Mouse (Mus musculus) regulatory T cell (primary cell): ENCODE results near the gene Gm5767.

ENCODE experiments used
- in situ Hi-C: fragments of 300-600 bp; cut with MboI, MseI; formaldehyde crosslinking; loops from one replicate; pipeline ENCODE4 v1.15.1; 2025; ENCODE audit warnings: high pct_unique_total_duplicates

Gene Gm5767

GRCm38 (mm10) chr16:8680470-8680869 is at the start of gene Gm5767:
Gene Gm5767 (plus strand): TSS chr16:8680770.
- in situ Hi-C loops = loop anchor here (5.0 kb wide), 1 partner anchor 188 kb away; no protein-coding TSS in a partner anchor

DNA sequence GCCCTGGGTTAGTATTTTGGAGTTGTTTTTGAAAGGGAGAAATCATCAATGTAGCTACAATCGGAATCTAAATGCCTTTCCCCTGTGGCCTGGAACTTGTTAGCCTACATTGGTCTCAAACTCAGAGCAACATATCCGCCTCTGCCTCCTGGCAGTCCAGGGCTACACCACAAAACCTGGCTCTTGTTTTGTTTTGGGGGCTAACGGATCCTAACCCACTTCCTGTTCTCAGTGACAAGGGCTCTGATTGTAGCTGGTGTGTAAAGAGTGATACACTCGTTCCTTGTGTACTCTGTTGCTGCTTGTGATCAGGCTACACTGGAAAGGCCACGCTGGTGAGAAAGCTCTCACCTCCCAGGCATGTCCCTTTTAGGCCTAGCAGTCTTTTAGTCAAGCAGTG is 49.1 kb upstream of the Gm5767 start:
- in situ Hi-C loops = no loop called here

- in situ Hi-C loops = no loop called here
These were observed 43.7 kb upstream of the Gm5767 start for GRCm38 (mm10) chr16:8636867-8637216.

DNA sequence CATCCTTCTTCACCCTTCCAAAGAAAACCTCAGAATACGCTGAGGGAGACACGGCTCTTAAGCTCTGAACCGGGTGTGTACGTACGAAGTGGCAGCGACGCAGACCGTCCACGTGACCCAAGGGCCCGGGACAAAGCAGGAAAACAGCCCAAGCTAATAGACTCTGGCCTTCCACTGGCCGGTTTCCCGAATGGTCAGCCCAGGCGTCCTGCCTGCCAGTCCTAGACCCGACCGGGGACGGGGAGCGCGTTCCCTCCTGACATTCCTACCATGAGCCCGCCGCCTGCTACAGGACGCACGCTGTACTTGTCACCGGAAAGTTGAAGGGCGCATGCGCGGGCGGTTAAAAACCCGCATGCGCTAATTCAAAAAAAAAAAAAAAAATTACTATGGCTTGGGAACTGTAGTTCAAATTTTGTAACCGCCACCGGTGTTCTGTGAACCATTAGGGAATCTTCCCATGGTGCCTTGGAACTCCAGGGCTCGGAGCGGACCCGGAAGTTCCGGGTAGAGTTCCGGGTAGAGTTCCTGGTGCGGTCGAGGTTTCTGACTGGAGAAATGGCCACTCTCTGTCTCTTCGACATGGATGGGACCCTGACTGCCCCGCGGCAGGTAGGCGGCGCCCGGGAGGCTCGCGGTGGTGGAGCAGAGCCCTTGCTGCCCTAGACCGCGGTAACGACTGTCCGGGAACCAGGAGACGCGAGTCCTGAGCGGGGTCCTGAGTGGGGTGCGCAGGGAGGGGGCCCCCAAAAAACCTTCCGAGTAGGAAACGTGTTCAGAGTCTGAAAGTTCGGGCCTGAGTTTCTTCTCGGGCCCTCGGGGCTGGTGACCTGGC is 43.1 kb upstream of the Gm5767 start, which contains the start of the genes Pmm2 and Tmem186:
Gene Pmm2 (plus strand): TSS at position 458 of the 835 bp plus-strand sequence.
Gene Tmem186 (minus strand): TSS at position 496 of the 835 bp plus-strand sequence.
- in situ Hi-C loops = no loop called here

GRCm38 (mm10) chr16:8638131-8638530 is 42.4 kb upstream of the Gm5767 start:
- in situ Hi-C loops = no loop called here

- in situ Hi-C loops = no loop called here
These were observed 40.9 kb upstream of the Gm5767 start for GRCm38 (mm10) chr16:8639466-8640191.

- in situ Hi-C loops = no loop called here
These were observed 36.7 kb upstream of the Gm5767 start for GRCm38 (mm10) chr16:8643855-8644254.

DNA sequence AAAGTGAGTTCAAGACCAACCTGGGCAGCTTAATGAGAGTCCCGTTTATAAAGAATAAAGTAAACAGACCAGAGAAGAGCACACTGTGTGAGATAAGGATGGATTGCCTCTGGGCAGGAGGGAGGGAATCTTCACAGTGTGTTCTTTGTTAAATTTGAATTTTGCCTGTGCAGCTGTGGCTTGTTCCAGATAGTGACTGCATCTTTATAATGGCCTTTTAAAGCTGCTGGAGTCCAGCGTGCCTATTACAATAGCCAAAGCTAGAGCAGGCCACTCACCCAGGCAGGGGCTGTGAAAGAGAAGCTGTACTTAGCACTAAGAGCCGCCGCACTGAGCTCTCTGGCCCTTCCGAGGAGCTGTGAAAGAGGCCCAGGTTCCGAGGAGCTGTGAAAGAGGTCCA is 35.0 kb upstream of the Gm5767 start:
- in situ Hi-C loops = no loop called here

- in situ Hi-C loops = no loop called here
These were observed 30.6 kb upstream of the Gm5767 start for GRCm38 (mm10) chr16:8650007-8650406.

- in situ Hi-C loops = no loop called here
These were observed 25.5 kb upstream of the Gm5767 start for GRCm38 (mm10) chr16:8655108-8655507.

DNA sequence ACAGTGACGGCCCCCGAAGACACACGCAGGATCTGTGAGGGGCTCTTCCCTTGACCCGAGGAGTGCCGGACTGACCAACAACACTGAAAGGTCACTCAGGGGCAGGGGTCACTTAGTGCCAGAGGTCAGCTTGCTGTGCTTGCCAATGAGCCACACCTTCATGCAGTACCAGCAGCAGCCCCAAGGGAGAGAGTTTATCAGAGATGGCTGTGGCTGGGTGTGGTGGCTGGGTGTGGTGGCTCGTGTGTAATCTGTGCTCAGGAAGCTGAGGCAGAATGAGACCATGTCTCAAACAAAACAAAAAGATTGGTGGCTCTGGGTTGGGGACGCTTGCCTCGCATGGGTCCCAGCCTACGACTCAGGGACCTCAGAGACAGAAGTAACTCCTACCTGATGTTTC is 25.0 kb upstream of the Gm5767 start:
- in situ Hi-C loops = no loop called here

- in situ Hi-C loops = no loop called here
These were observed 24.3 kb upstream of the Gm5767 start for GRCm38 (mm10) chr16:8656256-8656655.

GRCm38 (mm10) chr16:8658349-8658748 is 22.2 kb upstream of the Gm5767 start:
- in situ Hi-C loops = no loop called here

DNA sequence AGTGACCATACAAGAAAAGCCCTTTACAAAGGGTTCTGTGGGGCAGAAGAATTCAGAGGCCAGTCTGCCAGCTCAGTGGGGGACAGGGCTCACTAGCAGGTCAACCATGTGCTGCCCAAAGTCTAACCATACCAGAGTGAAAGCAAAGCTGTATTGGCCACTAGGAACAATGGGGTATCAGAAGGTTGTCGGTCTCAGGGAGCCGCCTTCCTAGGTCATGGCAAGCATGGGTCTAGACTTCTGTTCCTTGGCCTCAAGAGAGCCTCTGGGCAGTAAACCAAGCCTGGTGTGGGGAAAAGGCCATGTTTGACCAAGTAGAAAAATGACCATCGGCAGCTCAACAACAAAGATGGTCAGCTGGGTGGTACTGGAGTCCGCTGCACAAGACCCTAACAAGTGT is 21.8 kb upstream of the Gm5767 start:
- in situ Hi-C loops = no loop called here

- in situ Hi-C loops = no loop called here
These were observed 17.5 kb upstream of the Gm5767 start for GRCm38 (mm10) chr16:8663022-8663421.

- in situ Hi-C loops = no loop called here
These were observed 16.7 kb upstream of the Gm5767 start for GRCm38 (mm10) chr16:8663606-8664539.

DNA sequence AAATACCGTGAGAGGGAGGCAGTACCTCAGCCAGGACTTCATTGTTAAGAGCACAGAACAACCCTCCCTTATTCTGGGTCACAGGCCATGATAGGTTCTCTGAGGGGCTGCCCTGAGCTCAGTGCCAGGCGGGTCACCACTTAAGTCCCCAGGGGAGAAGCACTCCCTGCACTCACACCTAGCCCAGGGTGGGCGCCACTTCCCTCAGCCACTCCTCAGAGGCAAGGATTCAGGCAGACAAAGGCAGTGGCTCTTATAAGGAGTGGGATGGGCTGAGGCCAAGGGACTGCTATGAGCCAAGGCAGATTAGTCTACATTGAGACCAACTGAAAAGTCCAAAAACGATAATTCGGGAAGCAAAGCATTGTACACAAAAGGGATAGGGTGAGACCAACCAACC is 15.2 kb upstream of the Gm5767 start:
- in situ Hi-C loops = no loop called here

GRCm38 (mm10) chr16:8666452-8666851 is 14.1 kb upstream of the Gm5767 start:
- in situ Hi-C loops = no loop called here

DNA sequence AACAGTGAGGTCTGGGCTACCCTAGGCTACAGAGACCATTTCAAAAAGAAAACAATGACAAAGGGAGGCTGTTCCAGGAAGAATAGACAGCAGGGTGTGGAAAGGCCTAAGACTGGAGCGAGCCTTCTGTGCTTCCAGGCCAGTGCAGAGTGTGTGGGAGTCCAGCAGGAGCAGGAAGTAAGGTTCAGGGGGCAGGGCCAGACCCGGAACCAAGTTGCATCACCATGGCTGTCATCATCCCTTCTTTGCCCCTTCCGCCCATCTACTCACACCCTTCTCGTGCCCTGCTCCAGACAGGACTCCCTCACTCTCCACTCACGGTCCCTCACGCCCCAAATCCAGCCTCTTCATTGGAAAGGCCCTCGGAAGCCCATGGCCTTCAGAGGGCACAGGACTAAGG is 13.3 kb upstream of the Gm5767 start:
- in situ Hi-C loops = no loop called here

DNA sequence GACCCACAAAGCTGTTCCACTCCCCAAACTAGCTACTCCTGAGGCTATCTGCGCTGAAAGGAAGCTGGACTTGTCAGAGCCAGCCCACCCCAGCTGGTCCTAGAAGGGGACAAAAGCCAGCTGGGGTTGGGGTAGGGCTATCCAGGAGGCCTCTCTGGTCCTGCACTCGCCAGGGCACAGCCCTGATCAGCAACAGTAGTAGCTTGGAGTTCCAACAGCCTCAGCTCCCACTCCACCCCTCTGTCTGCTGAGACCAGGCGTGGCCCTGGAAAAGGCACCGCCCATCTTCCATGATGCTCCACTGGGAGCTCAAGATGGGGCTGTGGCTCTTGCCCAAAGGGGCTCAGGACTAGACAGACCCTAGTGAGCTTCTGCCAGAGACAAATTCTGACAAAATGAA is 12.8 kb upstream of the Gm5767 start:
- in situ Hi-C loops = no loop called here

DNA sequence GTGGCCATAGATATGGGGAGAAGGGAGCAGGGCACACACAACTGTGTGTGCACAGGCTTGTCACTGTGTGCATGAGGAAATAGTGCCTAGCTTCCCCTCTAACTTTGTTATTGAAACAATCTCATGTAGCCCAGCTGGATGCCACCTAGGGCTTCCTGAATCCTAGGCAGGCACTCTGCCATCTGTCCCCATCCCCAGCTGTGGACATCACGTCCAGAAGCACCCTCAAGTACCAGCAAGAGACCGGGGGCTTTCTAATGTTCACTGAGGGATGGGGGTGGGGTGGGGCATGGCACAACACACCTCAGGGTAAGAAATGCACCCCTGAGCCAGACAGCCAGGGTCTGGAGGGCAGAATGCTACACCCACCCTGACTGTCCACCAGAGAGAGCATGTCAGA is 12.2 kb upstream of the Gm5767 start:
- in situ Hi-C loops = no loop called here

GRCm38 (mm10) chr16:8669432-8669831 is 11.1 kb upstream of the Gm5767 start:
- in situ Hi-C loops = no loop called here
